Mouse (Mus musculus) lung, postnatal 0 days (tissue): ENCODE results near the gene Srebf1. TPM values are rescaled to one million over a fixed set of nuclear protein-coding genes. Genes with fewer than 3 reads are reported as not detected.

Experiments used
- ATAC-seq: fragments of 200-750 bp; cut with Nextera tagmentation; 2 replicates; pipeline ENCODE4 v1.8.0; 2017; ENCODE audit warnings: moderate library complexity
- DNase-seq: peaks from one replicate; pipeline ENCODE4 v3.0.0-alpha.2; 2016; ENCODE audit warnings: low spot score
- H3K27ac ChIP-seq: fragments of 300-500 bp; sonication (generic); 2 replicates; pipeline ENCODE4 v1.5.1; 2014; ENCODE audit warnings: antibody characterized with exemption, mild to moderate bottlenecking, low read length, mixed read lengths
- H3K27me3 ChIP-seq: fragments of 300-500 bp; sonication (generic); replicated peaks from 2 replicates; pipeline ENCODE4 v1.6.1; 2014; ENCODE audit warnings: low read length, mixed read lengths; ENCODE audit not compliant: insufficient read depth
- H3K36me3 ChIP-seq: fragments of 300-500 bp; sonication (generic); 2 replicates; pipeline ENCODE4 v1.6.1; 2014; ENCODE audit warnings: low read length, mixed read lengths; ENCODE audit not compliant: insufficient read depth
- H3K4me1 ChIP-seq: fragments of 300-500 bp; sonication (generic); 2 replicates; pipeline ENCODE4 v1.6.1; 2014; ENCODE audit warnings: antibody characterized with exemption, low read depth, low read length, mixed read lengths; ENCODE audit not compliant: insufficient read depth
- H3K4me2 ChIP-seq: fragments of 300-500 bp; sonication (generic); replicated peaks from 2 replicates; pipeline ENCODE4 v1.6.1; 2014; ENCODE audit warnings: low read depth, mild to moderate bottlenecking, low read length, moderate library complexity, mixed read lengths
- H3K4me3 ChIP-seq: fragments of 300-500 bp; sonication (generic); 2 replicates; pipeline ENCODE4 v1.5.1; 2014; ENCODE audit warnings: low read depth, low read length
- H3K9ac ChIP-seq: fragments of 300-500 bp; sonication (generic); replicated peaks from 2 replicates; pipeline ENCODE4 v1.6.1; 2014; ENCODE audit warnings: low read depth, mild to moderate bottlenecking
- H3K9me3 ChIP-seq: fragments of 300-500 bp; sonication (generic); 2 replicates; pipeline ENCODE4 v1.6.1; 2016; ENCODE audit warnings: low read length, mixed read lengths
- CTCF ChIP-seq: IDR thresholded peaks from 2 replicates; pipeline ENCODE4 v1.5.1; 2016; ENCODE audit warnings: antibody characterized with exemption, mild to moderate bottlenecking
- EP300 ChIP-seq: IDR thresholded peaks from 2 replicates; pipeline ENCODE4 v1.6.1; 2016; ENCODE audit warnings: antibody characterized with exemption, mild to moderate bottlenecking, control low read depth
- WGBS: fragments of 180-500 bp; shearing (Covaris S2); extraction: QIAGEN DNeasy Blood & Tissue Kit; methylation state at CpG from one replicate; pipeline ENCODE4 v1.1.7; 2014; 5-methylcytosine and 5-hydroxymethylcytosine counted together
- polyA plus RNA-seq: library from polyadenylated mRNA; unstranded; fragments of >200 nt; fragmentation: Nextera tagmentation; extraction: Ambion mirVana; gene quantifications from 2 replicates; pipeline ENCODE4 v1.2.1, GENCODE M21; 2015

Srebf1 gene
- polyA plus RNA-seq, 1 experiment from 2014 or later = 70.1 TPM

GRCm38 (mm10) chr11:60221425-60221824 lies 956 bp downstream of the Srebf1 start:
- Histone ChIP-seq H3K36me3 (no peaks in the 10 kb centered on the region), H3K27me3 (no peaks in the 10 kb centered on the region), H3K27ac (no peak overlapping the region), H3K9ac (no peak overlapping the region), H3K4me3 (no peak overlapping the region), H3K4me1 (peaks cover 25% of the 10 kb centered on the region; the same call in 1 of the 2 replicates), H3K4me2 (no peak overlapping the region), H3K9me3 (no peaks in the 10 kb centered on the region)
- TF ChIP-seq EP300 (no peak), CTCF (no peak)
- 89% methylated on average over 6 of the region's 6 CpGs for WGBS
- no peak for ATAC-seq
- no peak for DNase-seq

GRCm38 (mm10) chr11:60220291-60220804 lies 2.0 kb downstream of the Srebf1 start:
- under 1% methylated on average over 46 of the region's 46 CpGs for WGBS
- ATAC-seq = peak; percentile 79
- peak; percentile 92 for DNase-seq
- Histone ChIP-seq H3K9ac (peak overlapping the region; percentile 76), H3K36me3 (no peaks in the 10 kb centered on the region), H3K4me1 (peaks cover 25% of the 10 kb centered on the region; the same call in 1 of the 2 replicates), H3K9me3 (no peaks in the 10 kb centered on the region), H3K4me3 (peak overlapping the region; percentile 65), H3K27me3 (no peaks in the 10 kb centered on the region), H3K4me2 (peak overlapping the region; percentile 71), H3K27ac (peak overlapping the region; percentile 91)
- TF ChIP-seq EP300 (no peak), CTCF (no peak)

- peaks cover 25% of the 10 kb centered on the region; the same call in 1 of the 2 replicates for H3K4me1 ChIP-seq
- TF ChIP-seq CTCF (no peak), EP300 (peak; percentile 70)
- DNase-seq (peak; percentile 91), ATAC-seq (peak; percentile 58)
- H3K27me3 ChIP-seq = no peaks in the 10 kb centered on the region
- peak overlapping the region; percentile 71 for H3K4me2 ChIP-seq
- H3K27ac ChIP-seq = peak overlapping the region; percentile 91
- no peaks in the 10 kb centered on the region for H3K9me3 ChIP-seq
- no peaks in the 10 kb centered on the region for H3K36me3 ChIP-seq
- H3K9ac ChIP-seq = peak overlapping the region; percentile 76
- peak overlapping the region; percentile 65 for H3K4me3 ChIP-seq
- 11% methylated on average over 8 of the region's 8 CpGs for WGBS
Observed at GRCm38 (mm10) chr11:60219609-60220008, 2.8 kb downstream of the Srebf1 start.

GRCm38 (mm10) chr11:60217467-60217866 lies 4.9 kb downstream of the Srebf1 start:
- 83% methylated on average over 7 of the region's 7 CpGs for WGBS
- H3K27ac ChIP-seq = no peak overlapping the region
- no peak overlapping the region for H3K4me3 ChIP-seq
- ATAC-seq = no peak
- DNase-seq = no peak
- H3K27me3 ChIP-seq = no peaks in the 10 kb centered on the region
- peaks cover 23% of the 10 kb centered on the region; the same call in 1 of the 2 replicates for H3K4me1 ChIP-seq
- H3K36me3 ChIP-seq = no peaks in the 10 kb centered on the region
- no peak for TF ChIP-seq CTCF
- no peak for TF ChIP-seq EP300
- H3K4me2 ChIP-seq = no peak overlapping the region
- H3K9me3 ChIP-seq = no peaks in the 10 kb centered on the region
- H3K9ac ChIP-seq = no peak overlapping the region

- Histone ChIP-seq H3K27me3 (no peaks in the 10 kb centered on the region), H3K9me3 (no peaks in the 10 kb centered on the region), H3K36me3 (no peaks in the 10 kb centered on the region), H3K9ac (no peak overlapping the region), H3K4me3 (no peak overlapping the region), H3K4me2 (no peak overlapping the region), H3K27ac (no peak overlapping the region), H3K4me1 (peaks cover 25% of the 10 kb centered on the region; the same call in 1 of the 2 replicates)
- ATAC-seq = no peak
- no peak for TF ChIP-seq EP300
- no peak for TF ChIP-seq CTCF
- no peak for DNase-seq
- 71% methylated on average over 1 of the region's 1 CpGs for WGBS
Observed at GRCm38 (mm10) chr11:60216671-60217070, 5.7 kb downstream of the Srebf1 start.

- Histone ChIP-seq H3K9me3 (no peaks in the 10 kb centered on the region), H3K27ac (peak overlapping the region; percentile 75), H3K4me2 (no peak overlapping the region), H3K27me3 (no peaks in the 10 kb centered on the region), H3K4me3 (no peak overlapping the region), H3K36me3 (no peaks in the 10 kb centered on the region), H3K9ac (no peak overlapping the region), H3K4me1 (peaks cover 39% of the 10 kb centered on the region)
- ATAC-seq = peak; percentile 63
- DNase-seq = peak; percentile 77
- TF ChIP-seq CTCF (no peak), EP300 (peak; percentile 69)
- WGBS = 45% methylated on average over 6 of the region's 6 CpGs
Observed at GRCm38 (mm10) chr11:60213266-60213665, 9.1 kb downstream of the Srebf1 start.
